Mouse (Mus musculus) ES-E14 (cell line): ENCODE data around the gene Tns2.

Experiments
- CHD2 ChIP-seq: IDR thresholded peaks from 2 replicates; pipeline ENCODE4 v1.6.1; 2014; ENCODE audit warnings: mild to moderate bottlenecking, low read depth, low read length, inconsistent platforms
- HCFC1 ChIP-seq: IDR thresholded peaks from 2 replicates; pipeline ENCODE4 v1.6.1; 2012; ENCODE audit warnings: low read length, inconsistent platforms, borderline replicate concordance; ENCODE audit not compliant: insufficient read depth
- MAFK ChIP-seq: IDR thresholded peaks from 2 replicates; pipeline ENCODE4 v1.6.1; 2014; ENCODE audit warnings: mild to moderate bottlenecking, low read depth, low read length, inconsistent platforms; ENCODE audit not compliant: insufficient read depth
- ZC3H11A ChIP-seq: IDR thresholded peaks from 2 replicates; pipeline ENCODE4 v1.6.1; 2012; ENCODE audit warnings: low read depth, mild to moderate bottlenecking, inconsistent platforms, low read length, borderline replicate concordance

DNA sequence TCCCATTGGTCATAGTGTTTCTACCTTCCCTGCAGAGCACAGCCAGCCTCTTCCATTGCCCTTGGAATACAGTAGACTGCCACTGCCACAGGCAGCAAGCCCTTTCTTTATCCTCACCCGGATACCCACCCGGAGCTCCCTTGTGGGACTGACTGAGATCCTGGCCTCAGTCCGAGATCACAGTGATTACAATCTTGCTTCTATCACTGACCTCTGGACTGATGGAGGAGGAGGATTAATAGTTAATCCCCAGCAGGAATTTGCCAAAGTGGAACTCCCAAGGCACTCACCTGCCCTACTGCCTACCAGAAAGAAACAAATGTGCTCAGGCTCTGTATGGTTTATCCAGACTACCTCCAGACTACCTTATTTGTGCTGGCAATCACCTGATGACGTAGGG lies 49.3 kb downstream of the Tns2 start:
- TF ChIP-seq CHD2 = no peak
- no peak for TF ChIP-seq ZC3H11A
- TF ChIP-seq HCFC1 = no peak
- TF ChIP-seq MAFK = no peak
